8 mouse cellular contexts compared by ENCODE assay signal in genomic region chr11:67819604-67820003, GRCm38 (mm10). TPM values are rescaled to one million over a fixed set of nuclear protein-coding genes. Genes with fewer than 3 reads are reported as not detected.
DNase-seq lines count a peak whose midpoint lies in the region; ATAC-seq lines count a peak whose summit lies in the region.

No protein-coding gene starts in this region.

- H3K36me3 ChIP-seq in heart, embryonic 13.5 days = no peaks in the 10 kb centered on the region
- H3K36me3 ChIP-seq in forebrain, embryonic 16.5 days (ENCODE audit: control insufficient read depth, insufficient read depth) = no peaks in the 10 kb centered on the region
- H3K36me3 ChIP-seq in kidney, embryonic 15.5 days = no peaks in the 10 kb centered on the region
- H3K36me3 ChIP-seq in stomach, embryonic 15.5 days = no peaks in the 10 kb centered on the region

- 0 out of 2 replicates have a peak, but pooled peaks cover 2% of the 10 kb centered on the region for H3K27me3 ChIP-seq in heart, embryonic 13.5 days (replicated peaks)
- H3K27me3 ChIP-seq in forebrain, embryonic 16.5 days (replicated peaks; ENCODE audit: control insufficient read depth, insufficient read depth, low read length) = no peaks in the 10 kb centered on the region
- no peaks in the 10 kb centered on the region for H3K27me3 ChIP-seq in kidney, embryonic 15.5 days
- no peaks in the 10 kb centered on the region for H3K27me3 ChIP-seq in stomach, embryonic 15.5 days (replicated peaks)

- 7% methylated on average over 5 of the region's 5 CpGs for WGBS in heart, embryonic 13.5 days
- WGBS in forebrain, embryonic 16.5 days = 12% methylated on average over 5 of the region's 5 CpGs
- WGBS in kidney, embryonic 15.5 days = 12% methylated on average over 5 of the region's 5 CpGs
- 11% methylated on average over 5 of the region's 5 CpGs for WGBS in stomach, embryonic 15.5 days

- no peak overlapping the region for H3K27ac ChIP-seq in heart, embryonic 13.5 days (replicated peaks)
- H3K27ac ChIP-seq in forebrain, embryonic 16.5 days (ENCODE audit: low read length) = no peak overlapping the region
- H3K27ac ChIP-seq in kidney, embryonic 15.5 days = no peak overlapping the region
- no peak overlapping the region for H3K27ac ChIP-seq in stomach, embryonic 15.5 days

- peaks cover 6% of the 10 kb centered on the region for H3K4me1 ChIP-seq in heart, embryonic 13.5 days
- peaks cover 8% of the 10 kb centered on the region; the same call in 1 of the 2 replicates for H3K4me1 ChIP-seq in forebrain, embryonic 16.5 days (replicated peaks; ENCODE audit: control insufficient read depth, insufficient read depth, low read length)
- no peaks in the 10 kb centered on the region for H3K4me1 ChIP-seq in kidney, embryonic 15.5 days
- no peaks in the 10 kb centered on the region for H3K4me1 ChIP-seq in stomach, embryonic 15.5 days

- DNase-seq in heart, adult 8-10 months (ENCODE audit: low spot score) = no peak
- DNase-seq in R1 (ENCODE audit: low read depth, low spot score) = peak; percentile 43
- peak; percentile 63 for DNase-seq in lung, postnatal 14 days

- H3K4me2 ChIP-seq in heart, embryonic 13.5 days = peak overlapping the region; percentile 65
- peak overlapping the region; percentile 6; the same call in 1 of the 2 replicates for H3K4me2 ChIP-seq in forebrain, embryonic 16.5 days (ENCODE audit: low read length)
- H3K4me2 ChIP-seq in kidney, embryonic 15.5 days = peak overlapping the region; percentile 48
- H3K4me2 ChIP-seq in stomach, embryonic 15.5 days = peak overlapping the region; percentile 34; the same call in 1 of the 2 replicates

- H3K4me3 ChIP-seq in heart, embryonic 13.5 days = peak overlapping the region; percentile 30
- H3K4me3 ChIP-seq in forebrain, embryonic 16.5 days (replicated peaks; ENCODE audit: low read length) = no peak overlapping the region
- H3K4me3 ChIP-seq in kidney, embryonic 15.5 days (replicated peaks) = no peak overlapping the region
- no peak overlapping the region; the same call in 1 of the 2 replicates for H3K4me3 ChIP-seq in stomach, embryonic 15.5 days (replicated peaks)

- ATAC-seq in heart, embryonic 13.5 days (ENCODE audit: extremely low read depth, insufficient number of reproducible peaks, low FRiP score, low TSS enrichment) = no peak
- peak; percentile 22; the same call in 1 of the 2 replicates for ATAC-seq in forebrain, embryonic 16.5 days
- ATAC-seq in kidney, embryonic 15.5 days (replicated peaks; ENCODE audit: low FRiP score) = no peak
- no peak for ATAC-seq in stomach, embryonic 15.5 days (ENCODE audit: insufficient read depth, low FRiP score, low read depth)
- ATAC-seq in activated CD4-positive, CD25-positive, alpha-beta regulatory T cell, adult 4 months = no peak

- H3K9ac ChIP-seq in heart, embryonic 13.5 days = peak overlapping the region; percentile 69
- no peak overlapping the region for H3K9ac ChIP-seq in forebrain, embryonic 16.5 days (replicated peaks; ENCODE audit: low read depth, low read length)
- H3K9ac ChIP-seq in kidney, embryonic 15.5 days = no peak overlapping the region
- H3K9ac ChIP-seq in stomach, embryonic 15.5 days = no peak overlapping the region

- no peaks in the 10 kb centered on the region for H3K9me3 ChIP-seq in heart, embryonic 13.5 days
- H3K9me3 ChIP-seq in forebrain, embryonic 16.5 days (ENCODE audit: control insufficient read depth, low read length) = no peaks in the 10 kb centered on the region
- no peaks in the 10 kb centered on the region for H3K9me3 ChIP-seq in kidney, embryonic 15.5 days (replicated peaks)
- H3K9me3 ChIP-seq in stomach, embryonic 15.5 days = no peaks in the 10 kb centered on the region

RNA-seq across cellular contexts. Expression of gene Dhrs7c, which starts 21.6 kb away (rescaled TPM):
- polyA plus RNA-seq in heart, embryonic 13.5 days (2015; fragmentation: Nextera tagmentation; extraction: Ambion mirVana) = 3.8 and 4.2 TPM in 2 replicates
- total RNA-seq in heart, adult 8-10 months (2022) = 100 to 1,000 TPM; 193 to 248 (median 231) TPM
- polyA plus RNA-seq in forebrain, embryonic 16.5 days (2015; fragmentation: Nextera tagmentation; extraction: Ambion mirVana) = not detected in 2 replicates
- 0.87 and 2.1 TPM in 2 replicates for polyA plus RNA-seq in kidney, embryonic 15.5 days (2015; fragmentation: Nextera tagmentation; extraction: Ambion mirVana)
- 0.32 and 0.35 TPM in 2 replicates for polyA plus RNA-seq in stomach, embryonic 15.5 days (2015; fragmentation: Nextera tagmentation; extraction: Ambion mirVana)
- polyA plus RNA-seq in activated CD4-positive, CD25-positive, alpha-beta regulatory T cell, adult 4 months (2017; shearing (Covaris generic)) = not detected

RNA-seq across cellular contexts. Expression of gene Gsg1l2, which starts 45.2 kb away (rescaled TPM):
- polyA plus RNA-seq in heart, embryonic 13.5 days (2015; fragmentation: Nextera tagmentation; extraction: Ambion mirVana) = not detected in 2 replicates
- not detected for total RNA-seq in heart, adult 8-10 months (2022)
- not detected in 2 replicates for polyA plus RNA-seq in forebrain, embryonic 16.5 days (2015; fragmentation: Nextera tagmentation; extraction: Ambion mirVana)
- polyA plus RNA-seq in kidney, embryonic 15.5 days (2015; fragmentation: Nextera tagmentation; extraction: Ambion mirVana) = not detected in 2 replicates
- polyA plus RNA-seq in stomach, embryonic 15.5 days (2015; fragmentation: Nextera tagmentation; extraction: Ambion mirVana) = 0.23 TPM in 1 of 2 replicates, not detected in the other
- not detected for polyA plus RNA-seq in activated CD4-positive, CD25-positive, alpha-beta regulatory T cell, adult 4 months (2017; shearing (Covaris generic))

RNA-seq across cellular contexts. Expression of gene Glp2r, which starts 48.7 kb away (rescaled TPM):
- polyA plus RNA-seq in heart, embryonic 13.5 days (2015; fragmentation: Nextera tagmentation; extraction: Ambion mirVana) = not detected in 2 replicates
- total RNA-seq in heart, adult 8-10 months (2022) = not detected
- 0.05 TPM in 1 of 2 replicates, not detected in the other for polyA plus RNA-seq in forebrain, embryonic 16.5 days (2015; fragmentation: Nextera tagmentation; extraction: Ambion mirVana)
- polyA plus RNA-seq in kidney, embryonic 15.5 days (2015; fragmentation: Nextera tagmentation; extraction: Ambion mirVana) = 0.17 and 0.19 TPM in 2 replicates
- polyA plus RNA-seq in stomach, embryonic 15.5 days (2015; fragmentation: Nextera tagmentation; extraction: Ambion mirVana) = 1.1 and 1.6 TPM in 2 replicates
- polyA plus RNA-seq in activated CD4-positive, CD25-positive, alpha-beta regulatory T cell, adult 4 months (2017; shearing (Covaris generic)) = not detected

Comparison
In these comparisons a context has a peak if more than half of its experiments do, and no peak if none do; other contexts are left out.
1. H3K4me2 ChIP-seq: peak in every context shown above with its lines; median percentile 65 in heart, embryonic 13.5 days; 48 in kidney, embryonic 15.5 days; 34 in stomach, embryonic 15.5 days; 6 in forebrain, embryonic 16.5 days.